In the genomic region with DNA sequence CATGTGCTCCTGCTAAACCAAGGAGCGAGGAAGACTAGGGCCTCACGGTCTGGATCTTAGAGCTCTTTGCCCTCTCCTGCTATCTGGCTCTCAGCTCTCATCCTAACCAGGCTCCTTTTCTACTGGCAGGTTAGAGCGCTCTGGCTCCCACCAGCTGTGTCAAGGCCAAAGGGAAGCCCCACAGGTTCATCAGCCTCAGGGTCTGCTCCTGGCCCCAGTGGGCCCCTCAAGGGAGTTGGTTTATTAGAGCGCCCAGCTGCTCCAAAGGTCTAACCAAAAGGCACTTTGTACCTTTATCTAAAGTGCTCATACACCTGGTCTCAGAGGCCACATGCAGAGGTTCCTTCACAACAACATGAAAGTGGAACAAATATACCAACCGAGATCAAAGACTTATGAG, we compare ENCODE assay signal across 19 mouse cellular contexts. TPM values are rescaled to one million over a fixed set of nuclear protein-coding genes. Genes with fewer than 3 reads are reported as not detected.
DNase-seq lines count a peak whose midpoint lies in the region; ATAC-seq and TF ChIP-seq lines count a peak whose summit lies in the region.
"Had no signal": no experiment of that assay in that cellular context is flagged by ENCODE, and none has a peak within 500 bp of the region (broad histone marks: within the 10 kb centered on the region; RNA-seq: fewer than 3 reads in every experiment).

No protein-coding gene starts in this region.

- ATAC-seq in liver, embryonic 13.5 days (ENCODE audit: low read depth), result no peak
- ATAC-seq in liver, embryonic 12.5 days, result no peak
- peak; percentile 94 for ATAC-seq in intestine, embryonic 15.5 days
- ATAC-seq: forebrain, embryonic 14.5 days; Patski had no signal

- no peaks in the 10 kb centered on the region for H3K27me3 ChIP-seq in liver, embryonic 13.5 days
- H3K27me3 ChIP-seq in liver, embryonic 12.5 days (replicated peaks), result no peaks in the 10 kb centered on the region
- no peaks in the 10 kb centered on the region for H3K27me3 ChIP-seq in intestine, embryonic 15.5 days (replicated peaks)
- no peaks in the 10 kb centered on the region for H3K27me3 ChIP-seq in small intestine, adult 2 months (ENCODE audit: control insufficient read depth, insufficient read depth, low read length)
- H3K27me3 ChIP-seq: CH12.LX; embryonic facial prominence, embryonic 13.5 days; hindbrain, embryonic 13.5 days; Patski had no signal

- H3K36me3 ChIP-seq in liver, embryonic 13.5 days, result peaks cover 94% of the 10 kb centered on the region
- peaks cover 99% of the 10 kb centered on the region for H3K36me3 ChIP-seq in liver, embryonic 12.5 days
- no peaks in the 10 kb centered on the region for H3K36me3 ChIP-seq in intestine, embryonic 15.5 days
- peaks cover 26% of the 10 kb centered on the region for H3K36me3 ChIP-seq in small intestine, adult 2 months (ENCODE audit: control insufficient read depth, insufficient read depth, low read length)

- peak overlapping the region; percentile 44; the same call in 1 of the 2 replicates for H3K27ac ChIP-seq in liver, embryonic 13.5 days
- no peak overlapping the region; the same call in 1 of the 2 replicates for H3K27ac ChIP-seq in liver, embryonic 12.5 days
- H3K27ac ChIP-seq in intestine, embryonic 15.5 days, result peak overlapping the region; percentile 81
- peak overlapping the region; percentile 97 for H3K27ac ChIP-seq in small intestine, adult 2 months (ENCODE audit: insufficient read depth, low read depth, low read length)
- H3K27ac ChIP-seq: embryonic facial prominence, embryonic 13.5 days; heart, embryonic 10.5 days; hindbrain, embryonic 13.5 days had no signal

- TF ChIP-seq POLR2A in small intestine, adult 2 months (IDR thresholded peaks at IDR 0.05; ENCODE audit: low read depth, low read length), result no peak

- H3K4me1 ChIP-seq in liver, embryonic 13.5 days (replicated peaks), result peaks cover 44% of the 10 kb centered on the region
- H3K4me1 ChIP-seq in liver, embryonic 12.5 days, result peaks cover 44% of the 10 kb centered on the region
- peaks cover 33% of the 10 kb centered on the region for H3K4me1 ChIP-seq in intestine, embryonic 15.5 days (replicated peaks)
- H3K4me1 ChIP-seq in small intestine, adult 2 months (ENCODE audit: control insufficient read depth, insufficient read depth, insufficient read length, low read length), result peaks cover 46% of the 10 kb centered on the region

- intact Hi-C loops in heart, postnatal 25 days (cut with DNase I), result no loop called here

- H3K4me2 ChIP-seq in liver, embryonic 13.5 days, result no peak overlapping the region
- no peak overlapping the region for H3K4me2 ChIP-seq in liver, embryonic 12.5 days
- no peak overlapping the region; the same call in 1 of the 2 replicates for H3K4me2 ChIP-seq in intestine, embryonic 15.5 days (replicated peaks)
- H3K4me2 ChIP-seq: embryonic facial prominence, embryonic 13.5 days; hindbrain, embryonic 13.5 days had no signal

- no peak overlapping the region for H3K4me3 ChIP-seq in liver, embryonic 13.5 days (replicated peaks)
- no peak overlapping the region for H3K4me3 ChIP-seq in liver, embryonic 12.5 days
- H3K4me3 ChIP-seq in intestine, embryonic 15.5 days (replicated peaks), result no peak overlapping the region
- H3K4me3 ChIP-seq in small intestine, adult 2 months (ENCODE audit: low read depth, low read length), result no peak overlapping the region
- H3K4me3 ChIP-seq: embryonic facial prominence, embryonic 13.5 days; heart, embryonic 10.5 days; hindbrain, embryonic 13.5 days had no signal

- no peak for TF ChIP-seq CTCF in small intestine, adult 2 months (IDR thresholded peaks at IDR 0.05; ENCODE audit: extremely low read depth, insufficient read length, insufficient replicate concordance, low read depth, low read length)

- 84% methylated on average over 5 of the region's 5 CpGs for WGBS in liver, embryonic 13.5 days (ENCODE audit: insufficient replicate concordance)
- 83% methylated on average over 5 of the region's 5 CpGs for WGBS in liver, embryonic 12.5 days (ENCODE audit: insufficient replicate concordance)
- WGBS in intestine, embryonic 15.5 days, result 60% methylated on average over 5 of the region's 5 CpGs
- WGBS in small intestine, adult 2 months, result 31% methylated on average over 5 of the region's 5 CpGs

- DNase-seq in liver, embryonic 13.5 days, result no peak
- no peak for DNase-seq in heart, postnatal 25 days (ENCODE audit: low spot score)
- no peak for DNase-seq in spleen, postnatal 36 days (ENCODE audit: low spot score in 2 of 2)
- DNase-seq: adrenal gland, adult 2 months; adrenal gland, postnatal 25 days; cerebellum, adult 18-20 months; cerebellum, adult 9-11 months; cerebellum, postnatal 36 days; heart, adult 18-20 months; heart, postnatal 10 days had no signal

- H3K9ac ChIP-seq in liver, embryonic 13.5 days, result 0 out of 2 replicates have a peak overlapping the region, but pooled peaks have one; percentile 22
- no peak overlapping the region for H3K9ac ChIP-seq in liver, embryonic 12.5 days
- H3K9ac ChIP-seq in intestine, embryonic 15.5 days, result no peak overlapping the region
- H3K9ac ChIP-seq: embryonic facial prominence, embryonic 13.5 days; hindbrain, embryonic 13.5 days had no signal

- H3K9me3 ChIP-seq in liver, embryonic 13.5 days (replicated peaks), result no peaks in the 10 kb centered on the region
- H3K9me3 ChIP-seq in liver, embryonic 12.5 days (replicated peaks), result no peaks in the 10 kb centered on the region
- no peaks in the 10 kb centered on the region for H3K9me3 ChIP-seq in intestine, embryonic 15.5 days
- H3K9me3 ChIP-seq: embryonic facial prominence, embryonic 13.5 days; heart, embryonic 10.5 days; hindbrain, embryonic 13.5 days had no signal

RNA-seq across cellular contexts. Expression of a gene that starts 57.4 kb away (rescaled TPM):
- polyA plus RNA-seq in liver, embryonic 13.5 days (2015; fragmentation: Nextera tagmentation; extraction: Ambion mirVana), result 19.1 and 21.4 TPM in 2 replicates
- 27.2 and 28.8 TPM in 2 replicates for polyA plus RNA-seq in liver, embryonic 12.5 days (2016; fragmentation: Nextera tagmentation; extraction: Ambion mirVana)
- 17.9 and 19.1 TPM in 2 replicates for polyA plus RNA-seq in intestine, embryonic 15.5 days (2015; fragmentation: Nextera tagmentation; extraction: Ambion mirVana)
- polyA plus RNA-seq in small intestine, adult 2 months (2012; rRNA removed), result 24.6 and 55.7 TPM in 2 replicates
- total RNA-seq in heart, postnatal 25 days (2021), result 10 to 100 TPM; 25.8 to 26.8 TPM
